Mouse (Mus musculus): ENCODE measurements at regions not wholly inside any gene's neighbourhood (a gene's known extent, or its start where the extent isn't known, plus 50 kb on each side); places are given as distances from the start of the nearest gene placed in this dataset.

DNA sequence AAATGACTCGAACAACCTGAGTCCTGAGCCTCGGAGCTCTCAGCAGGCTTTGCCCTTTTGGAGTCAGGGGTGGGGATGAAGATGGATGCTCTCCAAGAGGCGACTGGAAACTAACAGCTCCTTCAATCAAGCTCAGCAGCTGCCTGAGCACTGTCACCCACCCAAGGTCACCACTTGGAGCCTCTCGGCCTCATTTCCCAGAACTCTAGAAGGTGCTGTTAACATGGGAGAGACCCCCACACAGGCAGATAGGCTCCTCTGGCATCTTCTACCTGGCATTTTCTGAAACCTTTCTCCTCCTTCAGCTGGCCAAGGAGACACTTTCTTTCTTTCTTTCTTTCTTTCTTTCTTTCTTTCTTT lies 67.0 kb upstream of the Noct start:
- Histone ChIP-seq H3K9me3 (ENCODE audit: control insufficient read depth, insufficient read depth, low read depth, low read length) (no peaks in the 10 kb centered on the region), H3K36me3 (ENCODE audit: control insufficient read depth, insufficient read depth, low read length, poor library complexity, severe bottlenecking) (no peaks in the 10 kb centered on the region), H3K4me3 (ENCODE audit: insufficient read depth in 1 of 2, low read depth in 1 of 2, low read length in 2 of 2, poor library complexity in 1 of 2, severe bottlenecking in 1 of 2) (no peak overlapping the region), H3K9ac (ENCODE audit: insufficient read depth, low read depth, low read length, poor library complexity, severe bottlenecking) (peak overlapping the region; percentile 6; the same call in 1 of the 2 replicates), H3K27ac (ENCODE audit: insufficient read depth, low read depth, low read length, poor library complexity, severe bottlenecking) (no peak overlapping the region), H3K4me1 (ENCODE audit: control insufficient read depth in 2 of 2, insufficient read depth in 2 of 2, low read length in 2 of 2, poor library complexity in 1 of 2) (peaks cover 0 to 4% of the 10 kb centered on the region in 2 experiments; a peak in 1 of 4 replicates)
- TF ChIP-seq ZC3H11A (IDR thresholded peaks at IDR 0.05; ENCODE audit: borderline replicate concordance, low read depth, low read length) (no peak), HCFC1 (IDR thresholded peaks at IDR 0.05; ENCODE audit: borderline replicate concordance, insufficient read depth, low read length) (no peak), MAFK (IDR thresholded peaks at IDR 0.05; ENCODE audit: insufficient read depth, low read depth, low read length) (no peak), ZNF384 (IDR thresholded peaks at IDR 0.05; ENCODE audit: low read depth, low read length) (no peak), CHD2 (IDR thresholded peaks at IDR 0.05; ENCODE audit: low read depth, low read length) (no peak)
- in situ Hi-C loops (cut with MboI; ENCODE audit: low sequenced_read_pairs in 2 of 2, unreplicated experiment in 2 of 2): no loop called here
- DNase-seq (ENCODE audit: low read depth, low spot score): no peak

DNA sequence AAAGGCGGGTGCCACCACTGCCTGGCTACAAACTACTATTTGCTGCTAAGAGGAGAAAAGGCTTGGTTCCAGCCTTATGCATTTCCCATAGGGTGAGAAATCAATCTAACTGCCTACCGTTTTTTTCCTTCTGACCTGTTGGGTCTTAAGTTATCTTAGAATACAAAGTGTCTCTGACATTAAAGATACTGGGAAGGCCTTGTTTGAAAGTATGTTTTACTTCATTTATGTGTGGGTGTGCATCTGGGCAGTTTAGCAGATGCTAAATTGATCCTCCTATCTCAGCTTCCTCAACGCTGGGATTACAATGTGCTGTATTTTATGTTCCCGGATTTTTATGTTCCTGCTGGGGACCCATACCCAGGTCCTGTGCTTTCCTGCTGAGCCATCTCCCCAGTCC lies 65.8 kb upstream of the Noct start:
- H3K4me3 ChIP-seq (ENCODE audit: insufficient read depth in 1 of 2, low read depth in 1 of 2, low read length in 2 of 2, poor library complexity in 1 of 2, severe bottlenecking in 1 of 2): no peak overlapping the region
- H3K36me3 ChIP-seq (ENCODE audit: control insufficient read depth, insufficient read depth, low read length, poor library complexity, severe bottlenecking): no peaks in the 10 kb centered on the region
- no peaks in the 10 kb centered on the region for H3K9me3 ChIP-seq (ENCODE audit: control insufficient read depth, insufficient read depth, low read depth, low read length)
- no peak overlapping the region for H3K9ac ChIP-seq (ENCODE audit: insufficient read depth, low read depth, low read length, poor library complexity, severe bottlenecking)
- H3K4me1 ChIP-seq (ENCODE audit: control insufficient read depth in 2 of 2, insufficient read depth in 2 of 2, low read length in 2 of 2, poor library complexity in 1 of 2): peaks cover 0 to 4% of the 10 kb centered on the region in 2 experiments; a peak in 1 of 4 replicates
- no peak for DNase-seq (ENCODE audit: low read depth, low spot score)
- in situ Hi-C loops (cut with MboI; ENCODE audit: low sequenced_read_pairs in 2 of 2, unreplicated experiment in 2 of 2): no loop called here
- TF ChIP-seq MAFK (IDR thresholded peaks at IDR 0.05; ENCODE audit: insufficient read depth, low read depth, low read length) (no peak), ZNF384 (IDR thresholded peaks at IDR 0.05; ENCODE audit: low read depth, low read length) (no peak), CHD2 (IDR thresholded peaks at IDR 0.05; ENCODE audit: low read depth, low read length) (no peak), HCFC1 (IDR thresholded peaks at IDR 0.05; ENCODE audit: borderline replicate concordance, insufficient read depth, low read length) (no peak), ZC3H11A (IDR thresholded peaks at IDR 0.05; ENCODE audit: borderline replicate concordance, low read depth, low read length) (no peak)
- H3K27ac ChIP-seq (ENCODE audit: insufficient read depth, low read depth, low read length, poor library complexity, severe bottlenecking): no peak overlapping the region

DNA sequence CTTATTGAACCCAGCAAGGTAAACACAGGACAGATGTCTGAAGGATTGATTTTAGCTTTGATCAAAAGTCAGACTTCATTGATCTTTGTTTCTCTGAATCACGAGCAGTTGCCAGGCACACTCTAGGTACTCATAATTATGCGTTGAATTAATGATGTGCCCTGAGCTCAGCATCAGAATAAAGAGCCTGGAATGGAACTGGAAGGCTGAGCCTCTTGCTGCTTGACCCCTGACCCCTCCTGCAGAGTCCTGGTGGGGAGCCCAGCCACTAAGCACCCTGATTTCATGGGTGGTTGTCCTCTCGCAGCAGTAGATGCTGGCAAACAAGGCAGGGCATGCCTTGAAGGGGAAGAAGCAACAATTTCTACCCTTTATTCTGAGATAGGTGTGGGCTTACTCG lies 64.9 kb upstream of the Noct start:
- Histone ChIP-seq H3K36me3 (ENCODE audit: control insufficient read depth, insufficient read depth, low read length, poor library complexity, severe bottlenecking) (no peaks in the 10 kb centered on the region), H3K9me3 (ENCODE audit: control insufficient read depth, insufficient read depth, low read depth, low read length) (no peaks in the 10 kb centered on the region), H3K4me1 (ENCODE audit: control insufficient read depth in 2 of 2, insufficient read depth in 2 of 2, low read length in 2 of 2, poor library complexity in 1 of 2) (peaks cover 0 to 4% of the 10 kb centered on the region in 2 experiments; a peak in 1 of 4 replicates), H3K4me3 (ENCODE audit: insufficient read depth in 1 of 2, low read depth in 1 of 2, low read length in 2 of 2, poor library complexity in 1 of 2, severe bottlenecking in 1 of 2) (no peak overlapping the region), H3K9ac (ENCODE audit: insufficient read depth, low read depth, low read length, poor library complexity, severe bottlenecking) (no peak overlapping the region), H3K27ac (ENCODE audit: insufficient read depth, low read depth, low read length, poor library complexity, severe bottlenecking) (no peak overlapping the region)
- no peak for DNase-seq (ENCODE audit: low read depth, low spot score)
- in situ Hi-C loops (cut with MboI; ENCODE audit: low sequenced_read_pairs in 2 of 2, unreplicated experiment in 2 of 2): no loop called here
- TF ChIP-seq MAFK (IDR thresholded peaks at IDR 0.05; ENCODE audit: insufficient read depth, low read depth, low read length) (no peak), ZNF384 (IDR thresholded peaks at IDR 0.05; ENCODE audit: low read depth, low read length) (no peak), ZC3H11A (IDR thresholded peaks at IDR 0.05; ENCODE audit: borderline replicate concordance, low read depth, low read length) (no peak), HCFC1 (IDR thresholded peaks at IDR 0.05; ENCODE audit: borderline replicate concordance, insufficient read depth, low read length) (no peak), CHD2 (IDR thresholded peaks at IDR 0.05; ENCODE audit: low read depth, low read length) (no peak)

DNA sequence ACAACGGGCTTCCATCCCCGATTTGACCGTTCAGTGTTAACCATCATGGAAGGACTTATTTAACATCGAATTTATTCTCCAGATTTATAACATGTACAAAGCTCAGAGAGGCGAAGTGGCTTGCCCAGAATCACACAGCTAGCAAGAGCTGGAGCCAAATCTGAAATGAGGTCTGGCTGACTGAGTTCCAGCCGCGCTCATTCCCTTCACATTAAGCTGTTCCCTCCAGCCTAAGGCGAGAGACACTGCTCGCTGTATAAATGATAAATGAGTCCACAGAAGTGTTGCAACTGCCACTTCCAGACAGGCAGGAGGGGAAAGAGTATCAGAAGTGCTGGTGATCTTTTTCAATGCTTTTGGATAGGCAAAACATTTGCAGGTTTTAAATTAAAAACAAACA lies 64.4 kb upstream of the Noct start:
- Histone ChIP-seq H3K36me3 (ENCODE audit: control insufficient read depth, insufficient read depth, low read length, poor library complexity, severe bottlenecking) (no peaks in the 10 kb centered on the region), H3K9me3 (ENCODE audit: control insufficient read depth, insufficient read depth, low read depth, low read length) (no peaks in the 10 kb centered on the region), H3K27ac (ENCODE audit: insufficient read depth, low read depth, low read length, poor library complexity, severe bottlenecking) (no peak overlapping the region), H3K4me3 (ENCODE audit: insufficient read depth in 1 of 2, low read depth in 1 of 2, low read length in 2 of 2, poor library complexity in 1 of 2, severe bottlenecking in 1 of 2) (no peak overlapping the region), H3K9ac (ENCODE audit: insufficient read depth, low read depth, low read length, poor library complexity, severe bottlenecking) (no peak overlapping the region), H3K4me1 (ENCODE audit: control insufficient read depth in 2 of 2, insufficient read depth in 2 of 2, low read length in 2 of 2, poor library complexity in 1 of 2) (peaks cover 0 to 4% of the 10 kb centered on the region in 2 experiments; a peak in 1 of 4 replicates)
- in situ Hi-C loops (cut with MboI; ENCODE audit: low sequenced_read_pairs in 2 of 2, unreplicated experiment in 2 of 2): no loop called here
- DNase-seq (ENCODE audit: low read depth, low spot score): no peak
- no peak for TF ChIP-seq ZC3H11A (IDR thresholded peaks at IDR 0.05; ENCODE audit: borderline replicate concordance, low read depth, low read length)
- TF ChIP-seq ZNF384 (IDR thresholded peaks at IDR 0.05; ENCODE audit: low read depth, low read length): no peak
- no peak for TF ChIP-seq CHD2 (IDR thresholded peaks at IDR 0.05; ENCODE audit: low read depth, low read length)
- TF ChIP-seq MAFK (IDR thresholded peaks at IDR 0.05; ENCODE audit: insufficient read depth, low read depth, low read length): no peak
- no peak for TF ChIP-seq HCFC1 (IDR thresholded peaks at IDR 0.05; ENCODE audit: borderline replicate concordance, insufficient read depth, low read length)

DNA sequence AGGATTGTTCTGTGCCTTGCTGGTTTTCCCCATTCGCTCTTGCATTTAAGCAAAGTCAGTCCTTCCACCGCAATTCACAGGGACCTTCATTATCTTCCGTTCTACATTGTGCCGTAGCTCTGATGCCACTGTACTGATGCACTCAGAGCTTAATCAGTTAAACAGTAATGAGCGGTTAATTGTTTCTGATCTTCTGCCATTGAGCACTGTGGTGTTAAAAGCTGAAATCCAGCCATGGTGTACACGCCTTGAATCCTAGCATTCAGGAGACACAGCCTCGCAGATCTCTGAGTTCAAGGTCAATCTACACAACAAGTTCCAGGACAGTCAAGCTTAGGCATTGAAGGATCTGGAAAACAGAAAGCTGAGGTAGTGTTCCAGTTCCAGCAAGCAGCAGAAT lies 63.6 kb upstream of the Noct start:
- TF ChIP-seq ZNF384 (IDR thresholded peaks at IDR 0.05; ENCODE audit: low read depth, low read length): no peak
- TF ChIP-seq MAFK (IDR thresholded peaks at IDR 0.05; ENCODE audit: insufficient read depth, low read depth, low read length): no peak
- TF ChIP-seq HCFC1 (IDR thresholded peaks at IDR 0.05; ENCODE audit: borderline replicate concordance, insufficient read depth, low read length): no peak
- TF ChIP-seq ZC3H11A (IDR thresholded peaks at IDR 0.05; ENCODE audit: borderline replicate concordance, low read depth, low read length): no peak
- TF ChIP-seq CHD2 (IDR thresholded peaks at IDR 0.05; ENCODE audit: low read depth, low read length): no peak
- Histone ChIP-seq H3K36me3 (ENCODE audit: control insufficient read depth, insufficient read depth, low read length, poor library complexity, severe bottlenecking) (no peaks in the 10 kb centered on the region), H3K9ac (ENCODE audit: insufficient read depth, low read depth, low read length, poor library complexity, severe bottlenecking) (no peak overlapping the region), H3K4me1 (ENCODE audit: control insufficient read depth in 2 of 2, insufficient read depth in 2 of 2, low read length in 2 of 2, poor library complexity in 1 of 2) (peaks cover 0 to 4% of the 10 kb centered on the region in 2 experiments; a peak in 1 of 4 replicates), H3K27ac (ENCODE audit: insufficient read depth, low read depth, low read length, poor library complexity, severe bottlenecking) (no peak overlapping the region), H3K9me3 (ENCODE audit: control insufficient read depth, insufficient read depth, low read depth, low read length) (no peaks in the 10 kb centered on the region), H3K4me3 (ENCODE audit: insufficient read depth in 1 of 2, low read depth in 1 of 2, low read length in 2 of 2, poor library complexity in 1 of 2, severe bottlenecking in 1 of 2) (no peak overlapping the region)
- in situ Hi-C loops (cut with MboI; ENCODE audit: low sequenced_read_pairs in 2 of 2, unreplicated experiment in 2 of 2): no loop called here
- no peak for DNase-seq (ENCODE audit: low read depth, low spot score)

Data from ES-E14 (cell line).